In genomic region chr7:97080621-97081241, GRCm38 (mm10) we compare ENCODE assay signal across 8 mouse cellular contexts. TPM values are rescaled to one million over a fixed set of nuclear protein-coding genes. Genes with fewer than 3 reads are reported as not detected.
DNase-seq lines count a peak whose midpoint lies in the region; ATAC-seq and TF ChIP-seq lines count a peak whose summit lies in the region.

No protein-coding gene starts in this region.

- no peak for TF ChIP-seq CTCF in E14TG2a.4 (conservative IDR thresholded peaks at IDR 0.05; ENCODE audit: low read length)
- TF ChIP-seq CTCF in MEL (IDR thresholded peaks at IDR 0.05 in 2 of 3, conservative IDR thresholded peaks at IDR 0.05 in 1 of 3; ENCODE audit: control insufficient read depth in 1 of 3, insufficient read depth in 1 of 3, low read depth in 2 of 3, low read length in 3 of 3, poor library complexity in 1 of 3, severe bottlenecking in 1 of 3): no peak
- TF ChIP-seq CTCF in liver, embryonic 14.5 days (IDR thresholded peaks at IDR 0.05; ENCODE audit: low read depth): no peak

- ATAC-seq in hindbrain, embryonic 12.5 days (ENCODE audit: low FRiP score): peak; percentile 4; the same call in 1 of the 2 replicates
- ATAC-seq in liver, embryonic 14.5 days (ENCODE audit: insufficient read depth): no peak
- no peak for ATAC-seq in frontal cortex, adult (ENCODE audit: low TSS enrichment)
- no peak for ATAC-seq in erythroid progenitor cell, adult 5-6 weeks (replicated peaks; ENCODE audit: low FRiP score, poor library complexity, severe bottlenecking)

- H3K27ac ChIP-seq in MEL (ENCODE audit: control insufficient read depth, low read depth, low read length): peak overlapping the region; percentile 73
- H3K27ac ChIP-seq in hindbrain, embryonic 12.5 days: peak overlapping the region; percentile 87
- H3K27ac ChIP-seq in liver, embryonic 14.5 days: peak overlapping the region; percentile 46

- peak overlapping the region; percentile 85 for H3K4me2 ChIP-seq in hindbrain, embryonic 12.5 days (replicated peaks)
- peak overlapping the region; percentile 94 for H3K4me2 ChIP-seq in liver, embryonic 14.5 days (ENCODE audit: low read depth)

- WGBS in hindbrain, embryonic 12.5 days: 32% methylated on average over 4 of the region's 4 CpGs
- WGBS in liver, embryonic 14.5 days (ENCODE audit: insufficient replicate concordance): 48% methylated on average over 4 of the region's 4 CpGs

- peaks cover 21% of the 10 kb centered on the region for H3K79me2 ChIP-seq in MEL (ENCODE audit: control insufficient read depth, insufficient read depth, low read length, poor library complexity)

- no peak for TF ChIP-seq EP300 in MEL (IDR thresholded peaks at IDR 0.05; ENCODE audit: low read depth in 1 of 2, low read length in 2 of 2)
- no peak for TF ChIP-seq EP300 in liver, embryonic 14.5 days (IDR thresholded peaks at IDR 0.05; ENCODE audit: low read depth)

- peak overlapping the region; percentile 91 for H3K9ac ChIP-seq in MEL (ENCODE audit: control insufficient read depth, low read depth, low read length, poor library complexity, severe bottlenecking)
- no peak overlapping the region for H3K9ac ChIP-seq in hindbrain, embryonic 12.5 days
- H3K9ac ChIP-seq in liver, embryonic 14.5 days (replicated peaks): peak overlapping the region; percentile 74

- no peaks in the 10 kb centered on the region for H3K36me3 ChIP-seq in E14TG2a.4 (ENCODE audit: insufficient read depth, low read length)
- peaks cover 0 to 27% of the 10 kb centered on the region in 2 experiments; a peak in 2 of 4 replicates for H3K36me3 ChIP-seq in MEL (ENCODE audit: control insufficient read depth in 1 of 2, insufficient read depth in 2 of 2, low read length in 2 of 2)
- H3K36me3 ChIP-seq in hindbrain, embryonic 12.5 days: no peaks in the 10 kb centered on the region
- no peaks in the 10 kb centered on the region for H3K36me3 ChIP-seq in liver, embryonic 14.5 days (replicated peaks; ENCODE audit: control insufficient read depth, insufficient read depth, low read depth)

- no peak for DNase-seq in MEL (ENCODE audit: low read depth, low spot score)
- DNase-seq in liver, embryonic 14.5 days (ENCODE audit: low read depth in 3 of 3, low spot score in 3 of 3): no peak
- no peak for DNase-seq in B cell, adult 2 months
- no peak for DNase-seq in urinary bladder, adult 2 months (ENCODE audit: low spot score)

- no peak for TF ChIP-seq RAD21 in MEL (IDR thresholded peaks at IDR 0.05; ENCODE audit: low read depth, low read length)

- peaks cover 12% of the 10 kb centered on the region for H3K4me1 ChIP-seq in E14TG2a.4 (replicated peaks; ENCODE audit: low read depth, low read length)
- peaks cover 0 to 17% of the 10 kb centered on the region in 2 experiments; a peak in 3 of 4 replicates for H3K4me1 ChIP-seq in MEL (ENCODE audit: control insufficient read depth in 1 of 2, insufficient read depth in 2 of 2, low read length in 2 of 2)
- H3K4me1 ChIP-seq in hindbrain, embryonic 12.5 days: peaks cover 16% of the 10 kb centered on the region
- H3K4me1 ChIP-seq in liver, embryonic 14.5 days (replicated peaks; ENCODE audit: control insufficient read depth in 2 of 2, insufficient read depth in 2 of 2, low read length in 1 of 2): peaks cover 2 to 17% of the 10 kb centered on the region in 2 experiments

- H3K27me3 ChIP-seq in E14TG2a.4 (ENCODE audit: insufficient read depth, low read length) (peaks cover 43% of the 10 kb centered on the region), MEL (ENCODE audit: control insufficient read depth in 1 of 2, insufficient read depth in 2 of 2, low read length in 2 of 2) (no peaks in the 10 kb centered on the region)
- H3K27me3 ChIP-seq in hindbrain, embryonic 12.5 days: no peaks in the 10 kb centered on the region
- no peaks in the 10 kb centered on the region for H3K27me3 ChIP-seq in liver, embryonic 14.5 days (ENCODE audit: control insufficient read depth, insufficient read depth, low read length)

- TF ChIP-seq POLR2A in MEL (IDR thresholded peaks at IDR 0.05; ENCODE audit: control insufficient read depth in 1 of 2, insufficient read depth in 1 of 2, low read depth in 1 of 2, low read length in 2 of 2, poor library complexity in 1 of 2): no peak

- H3K9me3 ChIP-seq in E14TG2a.4 (ENCODE audit: low read length): no peaks in the 10 kb centered on the region
- H3K9me3 ChIP-seq in MEL (replicated peaks; ENCODE audit: insufficient read depth, low read length): no peaks in the 10 kb centered on the region
- H3K9me3 ChIP-seq in hindbrain, embryonic 12.5 days (replicated peaks): no peaks in the 10 kb centered on the region
- H3K9me3 ChIP-seq in liver, embryonic 14.5 days (ENCODE audit: control insufficient read depth, low read length): no peaks in the 10 kb centered on the region

- H3K4me3 ChIP-seq in E14TG2a.4 (replicated peaks; ENCODE audit: low read length): peak overlapping the region; percentile 85
- peak overlapping the region; percentile 77 to 95 for H3K4me3 ChIP-seq in MEL (ENCODE audit: control insufficient read depth in 1 of 2, insufficient read depth in 1 of 2, low read depth in 2 of 2, low read length in 2 of 2)
- peak overlapping the region; percentile 85 for H3K4me3 ChIP-seq in hindbrain, embryonic 12.5 days
- peak overlapping the region; percentile 61 to 93 for H3K4me3 ChIP-seq in liver, embryonic 14.5 days (ENCODE audit: insufficient read depth in 1 of 2, low read depth in 2 of 2, low read length in 2 of 2)

TF ChIP-seq in MEL, 35 proteins besides CTCF, POLR2A, EP300 and RAD21:
- no peak for TF ChIP-seq NELFE (IDR thresholded peaks at IDR 0.05; ENCODE audit: low read depth, low read length)
- TF ChIP-seq TAL1 (IDR thresholded peaks at IDR 0.05; ENCODE audit: low read length): no peak
- peak; percentile 2; the same call in 1 of the 2 replicates for TF ChIP-seq SIN3A (IDR thresholded peaks at IDR 0.05; ENCODE audit: low read length)
- TF ChIP-seq ZKSCAN1 (IDR thresholded peaks at IDR 0.05; ENCODE audit: low read depth, low read length): peak; percentile 96
- 0 out of 2 replicates have a peak, but pooled peaks have one; percentile 13 for TF ChIP-seq MAZ (IDR thresholded peaks at IDR 0.05; ENCODE audit: low read depth, low read length)

RNA-seq across cellular contexts. Expression of gene Gab2, which starts 0.7 kb away (rescaled TPM):
- 5.0 and 5.1 TPM in 2 replicates for total RNA-seq in MEL (2012; rRNA removed)
- polyA plus RNA-seq in MEL (2012; ENCODE audit: insufficient read depth in 1 of 2, insufficient read length in 2 of 2, low read depth in 1 of 2, low replicate concordance in 2 of 2, missing spikeins in 1 of 2): 10 to 100 TPM in 1 of 2 experiments, not detected in 1; 11.5 TPM
- polyA plus RNA-seq in hindbrain, embryonic 12.5 days (2016; fragmentation: Nextera tagmentation; extraction: Ambion mirVana): 16.1 and 16.4 TPM in 2 replicates
- 2.2 and 2.4 TPM in 2 replicates for polyA plus RNA-seq in liver, embryonic 14.5 days (2012; rRNA removed)
- polyA plus RNA-seq in liver, embryonic 14.5 days (2014; fragmentation: Nextera tagmentation; extraction: Ambion mirVana): 1.9 and 2.0 TPM in 2 replicates
- 5.0 and 5.4 TPM in 2 replicates for total RNA-seq in erythroid progenitor cell, adult 5-6 weeks (2015; ENCODE audit: low replicate concordance)
- 2.1 and 3.5 TPM in 2 replicates for total RNA-seq in erythroid progenitor cell, adult 5-6 weeks (2017; ENCODE audit: low replicate concordance)
- 17.3 and 22.4 TPM in 2 replicates for polyA plus RNA-seq in urinary bladder, adult 2 months (2012; rRNA removed)
